Mouse (Mus musculus) thymus, adult 2 months (tissue): ENCODE measurements around the gene Gpd1l.

ENCODE experiments used
- CTCF ChIP-seq: fragments of 200-500 bp; IDR thresholded peaks from 2 replicates; pipeline ENCODE4 v1.5.1; 2012; ENCODE audit warnings: mild to moderate bottlenecking, control low read depth, low read length, moderate library complexity, borderline replicate concordance; ENCODE audit not compliant: control insufficient read depth, poor library complexity, insufficient read depth; ENCODE audit errors: extremely low read depth
- POLR2A ChIP-seq: fragments of 200-500 bp; IDR thresholded peaks from 2 replicates; pipeline ENCODE4 v1.6.1; 2012; ENCODE audit warnings: mild to moderate bottlenecking, low read length, control low read depth, moderate library complexity; ENCODE audit not compliant: control insufficient read depth, poor library complexity, insufficient read depth; ENCODE audit errors: extremely low read depth

DNA sequence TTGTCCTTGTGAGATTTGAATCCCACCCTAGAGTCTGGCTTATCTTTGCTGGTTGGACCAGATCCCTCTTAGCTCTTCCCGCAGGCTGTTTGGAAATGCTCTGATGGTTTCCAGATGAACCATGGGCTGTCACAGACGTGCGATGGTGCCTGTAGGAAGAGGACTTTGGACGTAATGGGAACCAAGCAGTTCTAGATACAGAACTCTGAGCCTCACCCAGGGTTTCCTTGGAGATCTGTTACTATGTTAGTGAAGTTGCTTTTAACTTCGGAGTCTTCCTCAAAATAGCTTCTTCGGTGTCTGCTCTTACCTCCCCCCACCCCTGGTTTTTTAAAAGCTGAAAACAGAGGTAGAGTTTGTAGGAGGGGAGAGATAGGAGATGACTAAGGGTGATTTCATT is 46.2 kb upstream of the Gpd1l start:
- TF ChIP-seq CTCF = no peak
- TF ChIP-seq POLR2A = no peak
